Mouse (Mus musculus) left cerebral cortex, adult 2 months (tissue): ENCODE measurements around the gene Cux1. TPM values are rescaled to one million over a fixed set of nuclear protein-coding genes. Genes with fewer than 3 reads are reported as not detected.

Experiments used
- DNase-seq, 2 experiments: peaks; one replicate each; pipeline ENCODE4 v3.0.0; 2021 to 2022; ENCODE audit warnings: low spot score in 2 of 2, mixed read lengths in 1 of 2; ENCODE audit errors: extremely low spot score in 1 of 2
- H3K27ac ChIP-seq: fragments of 200-600 bp; 2 replicates; pipeline ENCODE4 v1.8.1; 2022
- H3K4me3 ChIP-seq: fragments of 200-600 bp; 2 replicates; pipeline ENCODE4 v1.8.1; 2022
- CTCF ChIP-seq: fragments of 200-600 bp; IDR thresholded peaks from 2 replicates; pipeline ENCODE4 v1.8.1; 2022; ENCODE audit warnings: antibody characterized with exemption, mild to moderate bottlenecking, moderate library complexity
- intact Hi-C: fragments of 180-260 bp; cut with DNase I; formaldehyde crosslinking; loops from one replicate; pipeline ENCODE4 v1.15.1; 2025
- total RNA-seq, 2 experiments: library from RNA; stranded (reverse); gene quantifications; 2 replicates each; pipeline ENCODE4 v1.2.3; 2021

Cux1 gene
- total RNA-seq, 2 experiments from 2014 or later = 107 to 117 TPM

- Histone ChIP-seq H3K4me3 (no peak overlapping the region), H3K27ac (no peak overlapping the region)
- no peak for TF ChIP-seq CTCF
- no peak for DNase-seq
- intact Hi-C loops = loop anchor here (5.0 kb wide), 1 partner anchor 67 kb away; no protein-coding TSS in a partner anchor
Measured at GRCm38 (mm10) chr5:136429647-136430046, 137.6 kb downstream of the Cux1 start.

- peak overlapping the region; percentile 28 for H3K27ac ChIP-seq
- intact Hi-C loops = loop anchor here (1.0 to 5.0 kb wide), 2 partner anchors 59 to 66 kb away; no protein-coding TSS in a partner anchor
Measured at GRCm38 (mm10) chr5:136428498-136429060, 138.7 kb downstream of the Cux1 start.

GRCm38 (mm10) chr5:136427772-136428497, 139.4 kb downstream of the Cux1 start:
- intact Hi-C loops = loop anchor here (1.0 to 5.0 kb wide), 2 partner anchors 59 to 66 kb away; no protein-coding TSS in a partner anchor

More at GRCm38 (mm10) chr5:136428498-136429060, 138.7 kb downstream of the Cux1 start:
- no peak for TF ChIP-seq CTCF
- no peak for DNase-seq
- H3K4me3 ChIP-seq = no peak overlapping the region

GRCm38 (mm10) chr5:136427121-136427771, 140.0 kb downstream of the Cux1 start:
- intact Hi-C loops = loop anchor here (5.0 kb wide), 1 partner anchor 65 kb away; no protein-coding TSS in a partner anchor
- H3K4me3 ChIP-seq = no peak overlapping the region
- no peak for TF ChIP-seq CTCF
- no peak for DNase-seq
- H3K27ac ChIP-seq = peak overlapping the region; percentile 28

More at GRCm38 (mm10) chr5:136427772-136428497, 139.4 kb downstream of the Cux1 start:
- TF ChIP-seq CTCF = no peak
- Histone ChIP-seq H3K27ac (peak overlapping the region; percentile 28), H3K4me3 (no peak overlapping the region)
- peak; percentile 26 to 35 for DNase-seq

- H3K27ac ChIP-seq = no peak overlapping the region
- DNase-seq = no peak
- no peak overlapping the region for H3K4me3 ChIP-seq
- intact Hi-C loops = no loop called here
- no peak for TF ChIP-seq CTCF
Measured at GRCm38 (mm10) chr5:136422948-136423347, 144.3 kb downstream of the Cux1 start.

- Histone ChIP-seq H3K27ac (no peak overlapping the region), H3K4me3 (no peak overlapping the region)
- TF ChIP-seq CTCF = no peak
- intact Hi-C loops = no loop called here
- DNase-seq = no peak
Measured at GRCm38 (mm10) chr5:136421885-136422284, 145.4 kb downstream of the Cux1 start.

GRCm38 (mm10) chr5:136421316-136421715, 146.0 kb downstream of the Cux1 start:
- intact Hi-C loops = no loop called here
- Histone ChIP-seq H3K27ac (no peak overlapping the region), H3K4me3 (no peak overlapping the region)
- no peak for DNase-seq
- no peak for TF ChIP-seq CTCF

GRCm38 (mm10) chr5:136420342-136420741, 146.9 kb downstream of the Cux1 start:
- Histone ChIP-seq H3K27ac (no peak overlapping the region), H3K4me3 (no peak overlapping the region)
- intact Hi-C loops = no loop called here
- TF ChIP-seq CTCF = no peak
- no peak for DNase-seq

- DNase-seq = no peak
- intact Hi-C loops = no loop called here
- no peak for TF ChIP-seq CTCF
- Histone ChIP-seq H3K27ac (no peak overlapping the region), H3K4me3 (no peak overlapping the region)
Measured at GRCm38 (mm10) chr5:136417891-136418290, 149.4 kb downstream of the Cux1 start.

GRCm38 (mm10) chr5:136414479-136414878, 152.8 kb downstream of the Cux1 start:
- H3K4me3 ChIP-seq = no peak overlapping the region
- intact Hi-C loops = no loop called here
- no peak for DNase-seq
- no peak overlapping the region for H3K27ac ChIP-seq
- no peak for TF ChIP-seq CTCF

GRCm38 (mm10) chr5:136410681-136411181, 156.6 kb downstream of the Cux1 start:
- intact Hi-C loops = no loop called here
- Histone ChIP-seq H3K27ac (no peak overlapping the region; the same call in 1 of the 2 replicates), H3K4me3 (no peak overlapping the region)
- no peak for DNase-seq
- TF ChIP-seq CTCF = no peak

- intact Hi-C loops = no loop called here
- H3K4me3 ChIP-seq = no peak overlapping the region
- H3K27ac ChIP-seq = no peak overlapping the region
Measured at GRCm38 (mm10) chr5:136406357-136406756, 160.9 kb downstream of the Cux1 start.

More at GRCm38 (mm10) chr5:136406357-136406756, 160.9 kb downstream of the Cux1 start:
- TF ChIP-seq CTCF = no peak; the same call in 1 of the 2 replicates
- no peak for DNase-seq
